Mouse (Mus musculus) myocyte (in vitro differentiated cells): ENCODE results near the gene Acly.

ENCODE experiments used
- CEBPB ChIP-seq: IDR thresholded peaks from 2 replicates; pipeline ENCODE4 v1.6.1; 2011; ENCODE audit warnings: mild to moderate bottlenecking, moderate library complexity; ENCODE audit not compliant: poor library complexity, insufficient read depth, severe bottlenecking
- E2F4 ChIP-seq: IDR thresholded peaks from one replicate; pipeline ENCODE4 v1.6.1; 2011; ENCODE audit warnings: mild to moderate bottlenecking, control low read depth, moderate library complexity; ENCODE audit not compliant: insufficient read depth
- MAX ChIP-seq: IDR thresholded peaks from one replicate; pipeline ENCODE4 v1.6.1; 2011; ENCODE audit warnings: low read depth, mild to moderate bottlenecking, control low read depth
- MYOD1 ChIP-seq, 3 experiments: IDR thresholded peaks; one replicate each; pipeline ENCODE4 v1.6.1; 2011; ENCODE audit warnings: control low read depth in 2 of 3, low read depth in 2 of 3, mild to moderate bottlenecking in 2 of 3, moderate library complexity in 1 of 3; ENCODE audit not compliant: insufficient read length in 2 of 3, control insufficient read depth in 1 of 3
- MYOG ChIP-seq, 3 experiments: IDR thresholded peaks; one replicate each; pipeline ENCODE4 v1.6.1; 2011; ENCODE audit warnings: control low read depth in 2 of 3, low read depth in 2 of 3, mild to moderate bottlenecking in 2 of 3; ENCODE audit not compliant: insufficient read length in 2 of 3, control insufficient read depth in 1 of 3, insufficient read depth in 1 of 3
- POLR2A ChIP-seq: IDR thresholded peaks from one replicate; pipeline ENCODE4 v1.6.1; 2011; ENCODE audit warnings: low read depth, mild to moderate bottlenecking, control low read depth, moderate library complexity; ENCODE audit not compliant: insufficient read length
- POLR2AphosphoS2 ChIP-seq: IDR thresholded peaks from one replicate; pipeline ENCODE4 v1.6.1; 2011; ENCODE audit warnings: low read depth, control low read depth; ENCODE audit not compliant: insufficient read length
- TCF12 ChIP-seq: IDR thresholded peaks from one replicate; pipeline ENCODE4 v1.6.1; 2011; ENCODE audit warnings: mild to moderate bottlenecking, control low read depth; ENCODE audit not compliant: poor library complexity, insufficient read depth, severe bottlenecking

GRCm38 (mm10) chr11:100505997-100506396 is 21.8 kb downstream of the Acly start:
- TF ChIP-seq POLR2A (no peak), E2F4 (no peak), MYOD1 (IDR thresholded peaks at IDR 0.05; ENCODE audit: control insufficient read depth in 1 of 3, insufficient read length in 2 of 3, low read depth in 2 of 3) (no peak), CEBPB (no peak), POLR2AphosphoS2 (no peak), MYOG (IDR thresholded peaks at IDR 0.05; ENCODE audit: control insufficient read depth in 1 of 3, insufficient read depth in 1 of 3, insufficient read length in 2 of 3, low read depth in 2 of 3) (no peak), TCF12 (no peak), MAX (no peak)
